Mouse (Mus musculus) embryo, embryonic 9.5 days (tissue): ENCODE measurements around the gene Dock2.

ENCODE experiments used
- DNase-seq: peaks from one replicate; pipeline ENCODE4 v3.0.0-alpha.2; 2017; ENCODE audit errors: extremely low spot score

Gene Dock2

DNA sequence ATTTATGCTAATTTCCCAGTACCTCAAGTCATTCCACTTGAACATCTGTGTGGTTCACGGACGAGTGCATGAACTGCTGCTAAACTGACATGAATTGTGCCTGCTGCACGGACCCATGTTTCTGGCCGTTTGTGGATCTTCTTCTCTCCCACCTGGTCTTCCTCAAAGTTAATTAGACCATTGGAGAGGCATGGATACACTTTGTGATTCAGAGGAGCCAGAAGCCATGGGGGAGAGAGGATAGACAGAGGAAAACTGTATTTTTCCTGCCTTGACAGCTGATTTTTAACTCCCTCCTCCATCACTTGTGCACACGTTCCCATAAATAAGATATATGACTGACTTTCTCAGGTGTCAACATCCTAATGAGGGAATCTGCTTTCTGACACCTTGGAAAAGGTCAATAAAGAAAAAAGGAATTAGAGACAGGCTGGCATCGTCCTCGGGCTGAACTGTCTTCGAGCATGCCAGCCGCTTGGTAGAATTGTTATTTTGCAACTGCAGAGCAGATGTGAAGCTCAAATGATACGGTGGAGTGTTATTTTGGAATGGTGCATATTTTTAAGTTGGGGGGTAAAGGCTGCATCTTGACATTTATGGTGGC, 434.1 kb downstream of the Dock2 start:
- no peak for DNase-seq

DNA sequence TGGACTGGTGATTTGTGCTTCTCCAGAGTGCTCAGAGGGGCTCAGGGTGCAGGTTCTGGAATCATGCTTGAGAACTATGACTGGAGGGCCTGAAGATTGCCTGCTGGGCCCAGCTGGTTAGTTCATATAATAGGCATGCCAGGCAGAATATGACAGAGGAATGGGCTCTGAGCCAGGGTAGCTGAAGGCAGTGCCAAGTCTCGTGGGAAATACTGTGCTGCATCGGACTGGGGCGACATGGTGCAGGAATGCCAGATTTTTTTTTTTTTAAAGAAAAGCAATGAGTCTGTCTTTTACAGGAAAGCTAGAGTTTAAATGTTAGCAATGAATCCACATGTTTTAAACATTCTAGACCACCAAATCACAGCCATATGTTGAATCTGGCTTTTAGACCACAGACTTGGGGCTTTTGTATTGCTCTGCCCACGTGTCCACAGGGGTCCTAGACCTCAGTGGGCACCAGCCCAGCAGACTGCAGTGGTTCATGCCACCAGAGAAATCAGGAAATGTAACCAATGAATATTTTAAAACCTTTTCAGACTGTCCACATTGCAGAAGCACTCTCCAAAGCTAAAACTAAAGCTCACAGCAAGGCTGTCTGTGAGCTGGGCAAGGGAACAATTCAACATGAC, 435.3 kb downstream of the Dock2 start:
- no peak for DNase-seq

DNA sequence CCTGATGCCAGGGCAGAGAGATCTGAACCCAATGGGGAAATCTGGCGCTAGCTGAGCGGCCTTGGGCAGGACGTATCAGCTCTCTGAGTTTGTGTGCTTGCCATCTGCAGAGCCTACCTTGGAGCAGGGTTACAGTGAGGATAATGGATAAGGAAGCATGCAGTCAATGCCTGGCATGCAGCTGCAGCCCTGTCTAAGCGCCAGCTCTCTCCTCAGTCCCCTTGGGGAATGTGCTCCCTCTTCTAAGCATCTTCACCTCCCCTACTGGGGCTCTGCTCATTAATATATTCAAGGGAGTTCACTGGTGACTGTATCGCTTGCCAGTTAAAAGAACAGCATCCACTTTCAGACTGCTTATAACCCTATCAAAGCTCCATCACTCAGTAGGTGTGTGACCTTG, 439.4 kb downstream of the Dock2 start:
- DNase-seq: no peak

DNA sequence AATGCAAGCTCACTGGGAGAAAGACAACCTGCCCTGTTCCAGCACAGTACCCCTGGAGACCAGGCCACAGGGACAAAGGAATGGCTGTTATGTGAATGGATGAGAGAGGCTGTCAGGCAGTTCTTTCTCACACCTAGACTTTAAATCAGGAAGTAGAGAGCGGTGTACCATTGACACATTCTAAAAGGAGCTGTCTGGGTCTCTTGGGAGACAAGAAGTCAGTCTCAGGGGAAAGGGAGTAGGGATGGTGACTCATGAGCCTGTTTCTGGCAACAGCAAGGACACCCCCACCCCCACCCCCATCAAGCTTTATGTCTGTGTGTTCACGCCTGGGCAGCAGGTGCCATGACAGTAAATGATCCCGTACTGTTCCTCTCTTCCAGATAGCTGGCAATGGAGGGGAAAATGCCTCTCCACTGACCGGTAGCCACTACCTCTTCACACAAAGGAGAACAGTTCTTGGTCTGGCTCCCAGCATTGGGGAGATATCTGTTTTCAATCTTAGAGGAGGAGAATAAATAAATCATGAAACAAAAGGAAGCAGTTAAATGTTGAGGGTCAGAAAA, 439.9 kb downstream of the Dock2 start:
- DNase-seq: no peak

DNA sequence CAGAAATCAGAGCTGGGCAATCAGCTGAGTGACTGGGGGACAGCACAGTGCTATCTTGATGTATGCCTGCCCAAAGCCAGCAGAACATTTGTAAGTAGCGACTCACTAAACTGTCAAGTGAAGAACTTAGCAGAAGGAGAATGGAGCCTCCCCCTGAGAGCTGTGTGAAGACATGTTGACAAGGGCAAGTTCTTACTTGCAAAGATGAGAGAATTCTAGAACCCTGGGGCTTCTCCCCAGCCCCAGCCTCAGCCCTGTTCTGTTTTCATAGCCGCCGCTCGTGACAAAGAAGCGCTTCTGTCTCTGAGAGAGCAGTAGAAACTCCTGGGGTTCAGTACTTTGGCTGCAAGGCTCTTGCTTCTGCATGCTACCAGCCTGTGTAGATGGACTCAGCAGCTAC, 444.0 kb downstream of the Dock2 start:
- no peak for DNase-seq

DNA sequence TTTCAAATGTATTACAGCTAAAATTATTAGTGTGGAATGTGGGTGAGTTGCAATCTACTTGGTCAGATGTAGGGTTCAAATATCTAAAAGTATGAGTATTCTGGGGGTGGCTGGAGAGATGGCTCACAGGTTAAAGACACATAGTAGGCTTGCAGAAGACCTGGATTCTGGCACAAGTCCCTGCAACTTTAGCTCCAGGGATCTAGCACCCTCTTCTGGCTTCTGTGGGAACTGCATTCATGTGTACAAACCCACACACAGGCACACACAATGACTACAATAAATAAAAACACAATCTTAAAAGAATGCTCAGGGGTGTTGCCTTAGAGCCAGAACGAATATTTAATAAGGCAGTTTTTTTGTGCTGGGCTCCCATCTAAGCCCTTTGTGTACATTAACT, 445.8 kb downstream of the Dock2 start:
- DNase-seq: no peak

DNA sequence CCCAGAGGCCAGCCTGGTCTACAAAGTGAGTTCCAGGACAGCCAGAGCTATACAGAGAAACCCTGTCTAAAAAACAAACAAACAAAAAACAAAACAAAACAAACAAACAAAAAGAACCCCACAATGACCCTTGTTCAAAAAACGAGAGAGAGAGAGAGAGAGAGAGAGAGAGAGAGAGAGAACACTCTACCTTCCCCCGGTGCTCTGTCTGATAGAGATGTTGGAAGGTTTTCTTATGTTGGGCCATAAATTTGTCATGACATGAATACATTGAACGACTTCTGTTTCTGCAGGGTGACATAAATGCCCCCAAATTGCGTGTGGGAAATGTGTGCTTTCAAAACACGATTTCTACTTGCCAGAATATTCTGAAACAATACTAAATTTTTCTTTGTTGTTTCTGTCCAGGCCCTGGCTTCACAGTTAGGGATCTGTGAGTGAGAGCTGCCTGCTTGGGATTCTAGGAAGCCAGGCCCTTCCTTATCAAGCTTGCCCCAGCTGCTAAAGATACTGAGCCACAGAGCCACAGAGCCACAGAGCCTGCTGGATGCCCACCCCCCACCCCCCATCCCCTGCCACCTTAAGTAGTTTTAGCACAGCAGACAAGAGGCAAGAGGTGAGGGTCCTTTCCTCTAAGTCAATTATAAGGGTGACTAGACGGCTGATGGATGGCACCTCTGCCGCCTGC, 451.2 kb downstream of the Dock2 start:
- no peak for DNase-seq

DNA sequence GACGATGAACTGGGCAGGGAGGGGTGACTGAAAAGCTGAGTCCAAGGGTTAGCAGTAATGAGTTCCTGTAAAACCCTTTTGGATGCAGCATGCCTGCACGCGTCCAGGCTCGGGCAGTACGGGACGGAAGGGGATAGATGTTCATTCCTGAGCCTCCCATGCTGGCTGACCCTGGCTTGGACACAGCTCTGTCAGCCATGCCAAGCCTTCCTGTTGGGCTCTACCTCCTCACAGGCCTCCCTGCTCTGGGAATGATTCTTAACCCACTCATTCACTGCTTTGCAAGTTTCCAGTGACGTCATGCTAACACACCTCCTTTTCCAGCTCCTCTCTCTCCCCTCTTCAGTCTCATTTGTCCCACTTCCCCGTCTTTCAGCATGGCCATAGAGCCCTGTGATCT, 460.0 kb downstream of the Dock2 start:
- no peak for DNase-seq

DNA sequence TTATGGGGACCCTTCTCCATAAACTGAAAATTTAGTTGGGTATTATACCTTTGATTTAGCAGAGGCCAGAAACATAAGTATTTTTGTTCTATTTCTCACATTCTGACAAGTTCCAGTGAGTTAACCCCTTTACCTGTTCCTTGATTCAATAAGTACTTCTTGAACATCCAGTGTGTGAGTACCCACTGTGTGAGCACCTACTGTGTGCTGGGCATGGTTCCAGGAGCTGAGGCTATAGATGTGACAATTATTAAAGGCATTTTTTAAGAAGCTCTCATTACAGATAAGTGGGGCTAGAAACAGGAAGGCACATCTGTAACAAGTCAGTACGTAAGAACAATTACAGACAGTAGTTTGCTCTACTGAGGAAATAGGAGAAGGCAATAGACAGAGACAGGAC, 464.4 kb downstream of the Dock2 start:
- no peak for DNase-seq

DNA sequence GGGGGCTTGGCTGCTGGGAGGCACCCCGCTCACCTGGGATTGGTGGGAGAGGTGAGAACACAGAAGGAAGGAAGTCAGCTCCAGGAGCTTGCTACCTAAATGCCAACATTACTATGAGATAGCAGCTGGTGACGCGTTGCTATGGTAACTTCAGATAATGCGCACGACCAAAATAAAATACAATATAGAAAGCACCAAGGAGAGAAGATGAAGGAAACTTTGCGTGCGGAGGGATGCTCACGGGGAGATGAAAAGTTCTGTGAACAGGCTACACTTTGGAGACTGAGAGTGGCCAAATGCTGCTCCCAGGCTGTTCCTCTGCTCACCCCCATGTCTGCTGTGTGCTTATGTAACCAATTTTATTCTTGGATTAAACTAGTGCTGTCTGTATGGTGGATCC, 466.7 kb downstream of the Dock2 start:
- no peak for DNase-seq

DNA sequence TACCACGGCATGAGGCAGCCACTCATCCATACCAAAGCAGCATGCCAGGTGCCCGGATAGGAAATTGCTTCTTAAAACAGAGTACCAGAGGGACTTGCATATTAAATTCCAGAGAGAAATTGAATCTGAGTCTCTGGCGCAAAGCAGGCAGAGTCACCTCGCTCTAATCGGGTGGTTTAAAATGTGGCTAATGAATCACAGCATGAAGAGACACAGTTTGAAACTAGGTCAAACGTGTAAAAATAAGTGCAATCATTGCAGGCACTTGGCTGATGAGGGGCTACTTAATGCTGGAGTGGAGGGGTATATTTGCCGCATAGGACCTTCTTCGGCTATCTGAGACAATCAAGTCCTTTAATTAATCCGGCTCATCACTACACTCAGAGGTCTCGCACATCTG, 467.5 kb downstream of the Dock2 start:
- DNase-seq: no peak

DNA sequence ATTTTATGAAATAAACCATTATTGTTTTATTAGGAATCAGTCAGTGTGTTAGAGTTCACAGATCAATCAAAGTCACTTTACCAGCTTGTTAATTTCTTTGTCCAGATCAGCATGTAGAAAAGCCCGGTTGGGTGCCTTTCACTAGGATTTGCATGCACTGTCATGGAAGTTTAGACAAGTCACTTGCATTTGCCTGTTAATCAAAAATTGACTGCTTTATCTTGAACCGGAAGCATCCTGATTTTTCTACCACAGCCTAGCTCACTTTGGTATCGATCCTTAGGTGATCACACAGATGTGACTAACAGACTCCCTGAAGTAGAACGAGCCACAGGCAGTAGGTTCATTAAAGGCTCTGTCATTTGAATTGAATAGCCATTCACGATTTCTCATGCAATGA, 468.3 kb downstream of the Dock2 start:
- peak; percentile 25 for DNase-seq

DNA sequence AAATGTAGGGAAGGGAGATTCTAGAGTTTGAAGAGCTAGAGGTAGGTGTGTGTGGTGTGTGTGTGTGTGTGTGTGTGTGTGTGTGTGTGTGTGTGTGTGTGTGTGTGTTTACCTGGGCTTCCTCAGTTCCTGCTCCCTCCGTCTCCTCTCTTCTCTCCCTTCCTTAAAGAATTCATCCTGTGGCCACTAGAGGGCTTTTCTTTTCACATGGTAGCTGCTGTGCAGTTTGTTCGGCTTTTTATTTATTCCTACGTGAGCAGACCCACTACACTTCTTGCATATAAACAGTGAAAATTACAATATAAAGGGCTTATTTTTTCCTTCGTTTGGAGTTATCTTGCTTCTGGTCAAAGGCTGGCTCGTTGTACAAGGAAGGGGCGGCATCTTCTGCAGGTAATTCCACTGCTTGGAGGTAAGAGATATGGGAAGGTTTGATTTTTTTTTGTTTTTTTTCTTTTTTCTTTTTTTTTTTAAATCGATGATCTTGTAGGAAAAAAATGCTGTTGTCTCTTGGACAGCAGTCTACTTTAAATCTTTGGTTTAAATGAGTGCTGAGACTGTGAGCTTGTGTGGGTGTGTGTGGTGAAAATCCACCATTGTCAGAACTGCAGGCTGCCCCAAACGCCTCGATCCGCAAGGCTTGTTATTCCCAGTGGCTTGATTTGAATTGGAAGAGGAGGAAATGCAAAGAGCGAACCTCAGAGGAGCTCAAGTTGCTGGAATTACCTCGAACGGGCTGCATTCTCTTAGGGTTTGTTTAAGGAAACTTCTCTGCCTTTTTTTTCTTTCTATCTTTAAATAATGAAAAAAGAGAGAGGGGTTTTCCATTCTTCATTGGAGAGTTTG, 468.9 kb downstream of the Dock2 start, which contains the start of gene Fam196b:
TSS of gene Fam196b (plus strand) at position 289 of the 846 bp plus-strand sequence.
- peak; percentile 46 for DNase-seq

DNA sequence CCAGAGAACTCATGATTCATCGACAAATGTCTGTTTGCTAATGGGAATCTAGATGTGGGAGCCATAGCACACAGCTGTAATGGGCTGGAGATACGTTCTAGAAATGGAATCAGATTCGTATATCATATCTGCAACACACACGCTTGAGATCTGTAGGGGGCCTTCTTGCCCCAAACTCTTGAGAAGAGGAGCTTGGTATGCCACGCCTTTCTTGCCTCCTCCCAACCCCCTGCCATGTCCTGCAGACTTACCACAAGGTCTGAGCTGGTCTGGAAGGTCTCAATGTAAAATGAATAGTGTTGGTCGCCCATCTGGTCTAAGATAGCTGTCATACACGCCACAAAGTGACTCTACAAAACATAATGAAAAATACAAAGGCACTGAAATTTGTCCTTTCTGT, 471.5 kb downstream of the Dock2 start:
- DNase-seq: no peak

DNA sequence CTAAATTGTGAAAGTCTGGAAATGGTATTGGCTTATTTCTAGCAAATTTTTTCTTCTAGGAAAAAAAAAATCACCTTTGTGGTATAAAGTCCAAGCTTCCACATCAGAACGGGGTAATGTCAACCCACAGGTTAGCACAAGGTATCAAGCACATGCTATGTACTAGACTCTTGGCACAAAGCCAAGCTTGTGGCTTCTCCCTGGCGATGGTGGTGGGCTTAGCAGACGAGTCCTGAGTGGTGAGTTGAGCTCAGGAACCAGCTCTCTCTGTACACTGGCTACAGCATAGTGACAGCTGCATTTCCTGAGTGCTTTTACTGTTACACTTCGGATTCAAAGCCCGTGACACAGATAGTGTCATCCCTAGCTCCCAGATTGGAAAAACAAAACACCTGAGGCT, 472.0 kb downstream of the Dock2 start:
- DNase-seq: no peak

DNA sequence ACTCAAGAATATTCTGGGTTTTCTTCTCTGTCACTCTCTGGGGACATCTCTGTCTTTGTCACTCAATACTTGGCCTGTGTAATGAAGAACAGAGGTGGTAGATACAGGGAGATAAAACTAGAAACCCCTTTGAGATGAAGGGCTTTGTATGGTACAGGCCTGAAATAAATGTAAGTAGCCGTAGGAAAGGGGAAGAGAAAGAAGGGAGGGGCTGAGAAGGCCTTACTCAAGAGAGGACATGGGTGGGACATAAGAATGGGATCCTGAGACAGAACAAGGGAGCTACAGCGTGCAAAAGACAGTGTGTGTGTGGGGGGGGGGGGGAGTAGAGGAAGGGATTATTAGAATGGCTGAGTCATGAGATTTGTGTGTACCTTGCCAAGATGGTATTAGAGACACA, 474.3 kb downstream of the Dock2 start:
- no peak for DNase-seq

DNA sequence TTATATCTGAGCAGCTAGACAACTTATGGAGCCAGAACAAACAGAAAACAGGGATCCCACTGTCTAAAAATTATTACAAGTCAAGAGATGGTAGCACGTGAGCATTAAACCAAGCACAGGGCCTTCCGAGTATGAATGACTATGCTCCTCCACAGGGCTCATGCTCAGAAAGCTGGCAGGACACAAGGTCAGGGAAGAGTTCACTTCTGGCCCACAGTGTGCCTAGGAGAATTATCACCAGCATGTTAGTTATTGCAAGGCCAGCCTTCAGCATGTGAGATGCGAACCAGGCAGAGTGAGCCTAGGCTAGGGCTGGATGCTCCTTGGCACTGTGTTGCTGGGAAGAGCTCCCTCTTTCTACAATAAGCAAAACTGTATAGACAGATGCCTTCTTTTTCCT, 475.0 kb downstream of the Dock2 start:
- no peak for DNase-seq

DNA sequence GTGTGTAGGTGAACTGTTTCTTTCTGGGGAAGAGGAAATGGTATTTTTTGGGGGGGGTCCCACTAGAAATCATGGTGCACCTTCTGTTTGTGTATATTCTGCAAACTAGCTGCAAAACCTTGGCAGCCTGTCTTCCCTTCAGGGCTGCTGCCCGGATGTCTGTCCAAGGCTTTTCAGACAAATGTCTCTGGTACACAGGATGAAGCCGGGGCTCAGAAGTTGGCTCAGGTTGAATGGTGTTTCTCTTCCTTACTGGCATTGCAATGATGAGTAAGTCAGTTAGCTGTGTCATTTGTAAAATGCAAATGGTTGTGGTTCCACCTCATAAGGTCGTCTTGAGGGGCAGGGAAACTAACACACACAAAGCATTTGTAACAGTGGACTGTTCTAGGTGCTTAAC, 477.5 kb downstream of the Dock2 start:
- DNase-seq: no peak

DNA sequence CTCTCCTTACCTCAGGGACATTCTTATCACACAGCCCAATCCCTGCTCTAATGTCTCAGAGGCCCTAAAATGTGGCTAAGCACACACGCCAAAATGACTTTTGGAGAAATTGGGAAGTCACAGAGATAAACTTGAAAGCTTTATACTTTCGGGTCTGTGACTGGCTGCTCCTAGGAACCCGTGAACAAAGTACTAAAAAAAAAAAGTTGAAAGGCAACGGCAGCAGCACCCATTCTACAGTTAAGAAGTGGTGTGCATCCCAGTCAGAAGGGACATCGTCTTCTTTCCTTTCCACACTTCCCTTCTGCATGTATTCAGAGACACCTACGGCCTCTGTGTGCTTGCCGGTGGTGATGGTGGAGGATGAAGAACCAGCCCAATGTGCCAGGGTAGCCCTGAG, 483.6 kb downstream of the Dock2 start:
- no peak for DNase-seq

DNA sequence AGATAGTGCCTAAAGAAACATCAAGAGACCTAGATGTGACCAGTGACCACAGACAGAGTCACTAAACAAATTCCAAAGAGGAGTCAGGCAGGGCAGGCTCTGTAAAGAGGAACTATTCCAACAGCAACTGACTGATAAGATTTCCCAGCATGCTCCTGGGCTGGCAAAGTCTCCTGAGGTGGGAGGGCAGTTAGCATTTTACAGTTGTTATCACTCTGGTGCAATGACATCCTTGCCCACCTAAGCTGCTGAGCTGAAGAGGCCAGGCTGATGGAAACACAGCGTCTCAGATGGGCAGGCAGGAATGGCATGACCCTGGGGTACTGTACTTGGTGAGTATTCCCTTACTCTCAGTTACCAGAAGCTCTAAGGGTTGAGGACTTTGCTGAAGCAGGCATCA, 484.1 kb downstream of the Dock2 start:
- no peak for DNase-seq

DNA sequence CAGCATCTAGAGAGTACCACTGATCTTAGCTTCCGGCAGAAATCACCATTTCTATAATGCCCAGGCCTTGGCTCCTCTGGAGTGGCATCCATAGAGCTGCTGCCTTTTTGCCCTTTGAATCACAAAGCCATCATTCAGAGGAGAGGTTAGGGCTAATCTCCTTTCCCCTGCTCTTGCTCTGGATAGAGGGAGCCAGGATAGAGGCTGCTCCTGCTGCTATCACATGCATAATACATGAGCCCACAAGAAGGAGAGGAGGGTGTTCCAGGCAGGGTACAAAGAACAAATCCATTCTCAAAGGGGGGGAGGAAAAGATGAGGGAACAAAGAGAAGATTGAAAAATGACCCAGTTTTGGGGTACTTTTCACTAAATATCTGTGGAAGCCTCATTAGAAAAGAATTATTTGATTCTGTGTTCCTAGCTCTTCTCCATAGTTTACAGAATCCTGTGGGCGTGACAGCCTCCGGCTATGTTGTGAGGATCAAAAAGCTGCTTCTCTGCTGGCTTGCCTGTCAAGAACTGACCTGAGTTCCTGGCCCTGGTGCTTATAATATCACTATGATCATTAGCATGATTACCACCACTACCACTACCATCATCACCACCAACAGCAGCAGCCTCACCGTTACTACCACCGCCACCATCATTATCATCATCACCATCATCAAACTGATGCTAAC, 485.9 kb downstream of the Dock2 start:
- DNase-seq: no peak

DNA sequence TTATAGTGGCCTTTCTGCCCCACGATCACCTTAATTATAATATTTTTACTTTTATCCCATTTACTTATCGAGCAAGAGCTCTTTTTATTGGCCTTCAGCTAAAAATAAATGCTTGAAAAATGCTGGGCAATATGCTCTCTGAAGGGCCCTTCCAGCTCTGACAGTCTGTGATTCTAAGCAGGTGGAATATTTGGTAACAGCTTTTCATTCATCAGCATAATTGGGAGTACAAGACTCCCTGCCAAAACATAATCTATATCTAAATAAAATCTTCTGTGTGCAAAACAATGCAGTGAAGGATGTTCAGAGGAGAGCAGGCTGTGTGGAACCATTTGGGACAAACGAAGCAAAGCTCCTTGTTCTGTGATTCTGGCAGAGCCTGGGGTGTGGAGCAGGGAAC, 492.4 kb downstream of the Dock2 start:
- DNase-seq: no peak
